Mouse (Mus musculus) forebrain, embryonic 12.5 days (tissue): ENCODE data around the gene Adam11. TPM values are rescaled to one million over a fixed set of nuclear protein-coding genes. Genes with fewer than 3 reads are reported as not detected.
A peak's percentile ranks its signal among the peaks of the same experiment; 100 is the strongest.
"Not testable (repeated sequence)": the region's sequence is repeated elsewhere in the genome, so short reads cannot be mapped to it uniquely, and the experiment has no call there.

Source experiments
- ATAC-seq: fragments of 200-750 bp; cut with Nextera tagmentation; 2 replicates; pipeline ENCODE4 v1.8.0; 2017; ENCODE audit warnings: moderate TSS enrichment; ENCODE audit not compliant: low FRiP score
- H3K27ac ChIP-seq: fragments of 300-500 bp; sonication (generic); 2 replicates; pipeline ENCODE4 v1.5.1; 2016; ENCODE audit warnings: mild to moderate bottlenecking
- H3K27me3 ChIP-seq: fragments of 300-500 bp; sonication (generic); 2 replicates; pipeline ENCODE4 v1.6.1; 2016; ENCODE audit warnings: mild to moderate bottlenecking
- H3K36me3 ChIP-seq: fragments of 300-500 bp; sonication (generic); replicated peaks from 2 replicates; pipeline ENCODE4 v1.6.1; 2016; ENCODE audit warnings: mild to moderate bottlenecking
- H3K4me1 ChIP-seq: fragments of 300-500 bp; sonication (generic); 2 replicates; pipeline ENCODE4 v1.6.1; 2016
- H3K4me2 ChIP-seq: fragments of 300-500 bp; sonication (generic); 2 replicates; pipeline ENCODE4 v1.6.1; 2016; ENCODE audit warnings: mild to moderate bottlenecking, moderate library complexity
- H3K4me3 ChIP-seq: fragments of 300-500 bp; sonication (generic); replicated peaks from 2 replicates; pipeline ENCODE4 v1.5.1; 2016; ENCODE audit warnings: mild to moderate bottlenecking
- H3K9ac ChIP-seq: fragments of 300-500 bp; sonication (generic); 2 replicates; pipeline ENCODE4 v1.6.1; 2016; ENCODE audit warnings: mild to moderate bottlenecking
- H3K9me3 ChIP-seq: fragments of 300-500 bp; sonication (generic); 2 replicates; pipeline ENCODE4 v1.6.1; 2016
- WGBS: fragments of 180-500 bp; shearing (Covaris S2); methylation state at CpG from one replicate; pipeline ENCODE4 v1.1.7; 2016; 5-methylcytosine and 5-hydroxymethylcytosine counted together
- polyA plus RNA-seq: library from polyadenylated mRNA; unstranded; fragments of >200 nt; fragmentation: Nextera tagmentation; extraction: Ambion mirVana; gene quantifications from 2 replicates; pipeline ENCODE4 v1.2.1, GENCODE M21; 2016

Adam11 gene
- polyA plus RNA-seq = 22.7 and 23.0 TPM in 2 replicates

DNA sequence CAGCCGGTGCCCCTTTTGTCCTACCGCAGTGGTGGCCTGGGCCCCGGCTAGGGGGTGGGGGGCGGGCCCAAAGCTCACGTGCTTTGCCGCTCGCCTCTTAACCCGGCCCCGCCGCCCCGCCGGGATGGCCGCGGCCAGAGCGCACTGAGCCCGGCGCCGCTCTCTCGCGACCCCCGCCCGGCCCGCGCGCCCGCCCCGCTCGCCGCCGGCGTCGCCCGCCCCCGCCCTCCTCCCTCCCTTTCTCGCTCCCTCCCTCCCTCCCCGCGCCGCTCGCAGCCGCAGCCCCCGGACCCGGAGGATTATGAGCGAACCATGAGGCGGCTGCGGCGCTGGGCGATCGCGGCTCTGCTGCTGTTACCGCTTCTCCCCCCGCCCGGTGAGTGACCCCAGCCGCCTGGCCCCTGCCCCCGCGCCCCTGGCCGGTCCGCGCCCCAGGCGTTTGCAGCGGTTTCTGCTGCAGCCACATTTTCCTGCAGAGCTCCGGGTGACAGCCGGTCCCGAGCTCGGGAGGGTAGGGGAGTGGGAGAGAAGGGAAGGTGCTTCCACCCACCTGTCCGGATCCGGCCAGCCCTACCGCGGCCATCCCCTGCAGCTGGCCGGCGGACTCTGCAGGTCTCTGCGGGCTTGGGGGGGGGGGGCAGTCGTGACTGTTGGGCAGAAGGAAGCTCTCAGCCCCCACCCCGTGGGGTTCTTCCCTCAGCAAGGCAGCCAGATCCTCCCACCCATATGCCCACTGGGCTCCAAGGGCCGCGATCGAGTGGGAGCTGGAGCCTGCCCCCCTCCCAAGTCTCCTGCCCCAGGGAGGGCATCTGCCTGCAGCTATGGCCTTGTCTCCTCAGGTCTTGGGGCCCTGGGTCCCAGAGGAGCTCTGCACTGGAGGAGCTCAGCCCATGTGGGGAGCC is at the start of gene Adam11:
Adam11 (plus strand) TSS at position 131 of the 902 bp plus-strand sequence.
- H3K27ac ChIP-seq = no peak within 1 kb of the TSS
- no peaks in the 10 kb centered on the region for H3K9me3 ChIP-seq
- H3K9ac ChIP-seq = peak within 1 kb of the TSS; percentile 70
- peak within 1 kb of the TSS; percentile 60 for H3K4me3 ChIP-seq
- peak; percentile 57 for ATAC-seq
- peak within 1 kb of the TSS; percentile 98 for H3K4me2 ChIP-seq
- no peaks in the 10 kb centered on the region for H3K36me3 ChIP-seq
- H3K4me1 ChIP-seq = peaks cover 26% of the 10 kb centered on the region
- H3K27me3 ChIP-seq = peaks cover 54% of the 10 kb centered on the region
- WGBS = under 1% methylated on average over 51 of the region's 76 CpGs

GRCm38 (mm10) chr11:102712411-102712810 is 48.8 kb upstream of the Adam11 start:
- no peaks in the 10 kb centered on the region for H3K36me3 ChIP-seq
- H3K9me3 ChIP-seq = no peaks in the 10 kb centered on the region
- H3K27me3 ChIP-seq = no peaks in the 10 kb centered on the region
- H3K4me1 ChIP-seq = no peaks in the 10 kb centered on the region
- H3K4me2 ChIP-seq = no peak overlapping the region
- no peak overlapping the region for H3K27ac ChIP-seq
- no peak overlapping the region for H3K4me3 ChIP-seq
- ATAC-seq = no peak
- no peak overlapping the region for H3K9ac ChIP-seq
- WGBS = 91% methylated on average over 4 of the region's 4 CpGs

- H3K9ac ChIP-seq, H3K4me3 ChIP-seq, H3K36me3 ChIP-seq, H3K27me3 ChIP-seq, H3K4me2 ChIP-seq, H3K27ac ChIP-seq, ATAC-seq, H3K4me1 ChIP-seq, H3K9me3 ChIP-seq: not testable (repeated sequence)
- 86% methylated on average over 2 of the region's 2 CpGs for WGBS
Observed at GRCm38 (mm10) chr11:102714578-102714977, 46.7 kb upstream of the Adam11 start.

DNA sequence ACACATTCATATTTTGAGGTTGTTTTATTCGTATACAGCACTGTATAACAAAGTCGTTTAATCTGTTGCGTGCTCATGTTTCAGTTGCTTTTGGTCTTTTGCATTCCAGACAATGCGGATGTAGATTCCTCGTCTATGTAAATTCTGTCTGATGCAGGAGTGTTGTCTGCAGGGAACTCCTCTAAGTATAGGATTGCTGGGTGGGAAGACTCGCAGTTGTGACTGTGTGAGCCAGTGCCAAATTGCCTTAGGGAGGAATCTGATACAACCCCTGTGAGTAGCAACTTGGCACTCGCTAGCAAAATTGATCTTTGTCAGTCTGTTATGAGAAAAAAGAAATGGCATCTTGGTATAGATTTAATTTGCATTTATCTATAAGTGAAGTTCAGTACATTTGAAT is 45.1 kb upstream of the Adam11 start:
- no peak overlapping the region for H3K9ac ChIP-seq
- H3K4me2 ChIP-seq = no peak overlapping the region
- H3K27me3 ChIP-seq = no peaks in the 10 kb centered on the region
- H3K4me1 ChIP-seq = no peaks in the 10 kb centered on the region
- H3K27ac ChIP-seq = no peak overlapping the region
- no peaks in the 10 kb centered on the region for H3K9me3 ChIP-seq
- no peak for ATAC-seq
- no peak overlapping the region for H3K4me3 ChIP-seq
- H3K36me3 ChIP-seq = no peaks in the 10 kb centered on the region
- 80% methylated on average over 7 of the region's 7 CpGs for WGBS

DNA sequence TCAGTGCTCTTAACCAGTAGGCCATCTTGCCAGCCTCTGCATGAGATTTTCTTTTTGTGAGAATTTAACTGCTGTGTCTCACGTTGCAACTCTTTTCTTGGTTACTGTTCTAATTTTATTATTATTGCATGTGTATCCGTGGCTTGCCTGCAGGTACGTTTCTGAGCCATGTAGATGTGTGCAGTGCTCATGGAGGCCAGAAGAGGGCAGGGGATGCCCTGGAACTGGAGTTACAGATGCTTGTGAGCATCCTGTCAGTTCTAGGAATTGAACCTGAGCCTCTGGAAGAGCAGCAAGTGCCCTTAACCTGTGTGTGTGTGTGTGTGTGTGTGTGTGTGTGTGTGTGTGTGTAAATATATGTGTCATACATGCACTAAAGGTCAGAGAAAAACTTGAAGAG is 35.7 kb upstream of the Adam11 start:
- Histone ChIP-seq H3K9ac (no peak overlapping the region), H3K9me3 (no peaks in the 10 kb centered on the region), H3K4me1 (no peaks in the 10 kb centered on the region), H3K4me2 (no peak overlapping the region), H3K4me3 (no peak overlapping the region), H3K27me3 (no peaks in the 10 kb centered on the region), H3K27ac (no peak overlapping the region), H3K36me3 (no peaks in the 10 kb centered on the region)
- no peak for ATAC-seq
- 38% methylated on average over 3 of the region's 3 CpGs for WGBS

DNA sequence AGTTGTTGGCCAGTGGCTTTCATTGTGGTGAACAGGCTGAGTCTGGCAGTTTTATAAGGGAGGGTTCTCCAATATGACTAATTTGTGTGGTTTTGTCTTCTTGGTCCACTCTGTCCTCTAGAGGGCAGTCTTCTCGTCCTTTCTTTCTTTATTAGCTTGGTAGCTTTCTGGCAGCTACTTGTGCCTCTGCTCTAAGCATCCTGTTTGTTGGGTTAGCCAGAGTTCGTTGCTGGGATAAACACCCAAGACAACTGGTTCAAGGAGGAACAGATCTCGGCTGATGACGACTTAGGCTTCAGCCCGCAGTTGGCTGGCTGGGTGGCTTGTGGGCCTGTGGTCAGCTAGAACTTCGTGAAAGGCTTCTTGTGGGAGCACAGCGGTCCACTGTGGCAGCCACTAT is 32.6 kb upstream of the Adam11 start:
- no peak for ATAC-seq
- H3K4me3 ChIP-seq = no peak overlapping the region
- H3K9me3 ChIP-seq = no peaks in the 10 kb centered on the region
- H3K27ac ChIP-seq = no peak overlapping the region
- 38% methylated on average over 7 of the region's 7 CpGs for WGBS
- no peaks in the 10 kb centered on the region for H3K36me3 ChIP-seq
- H3K27me3 ChIP-seq = no peaks in the 10 kb centered on the region
- no peak overlapping the region for H3K4me2 ChIP-seq
- H3K4me1 ChIP-seq = no peaks in the 10 kb centered on the region
- no peak overlapping the region for H3K9ac ChIP-seq

DNA sequence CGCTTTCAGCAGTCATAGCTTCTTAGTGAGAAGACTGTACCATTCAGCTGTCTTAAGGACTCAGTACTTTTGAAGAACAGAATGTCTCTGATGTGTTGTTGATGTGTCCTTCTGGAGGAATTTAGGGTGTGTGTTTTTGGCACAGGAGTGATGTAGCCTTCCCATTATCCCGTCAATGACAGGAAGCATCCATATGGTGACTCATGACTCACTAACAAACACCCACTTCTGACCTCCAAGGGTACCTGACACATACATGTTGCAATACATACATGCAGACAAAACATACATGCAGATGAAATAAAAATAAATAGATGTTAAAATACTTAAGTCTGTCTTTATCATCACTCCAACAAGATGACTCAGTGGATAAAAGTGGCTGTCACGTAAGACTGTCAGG is 31.4 kb upstream of the Adam11 start:
- Histone ChIP-seq H3K9ac (no peak overlapping the region), H3K4me3 (no peak overlapping the region), H3K36me3 (no peaks in the 10 kb centered on the region), H3K4me2 (no peak overlapping the region), H3K4me1 (no peaks in the 10 kb centered on the region), H3K27me3 (no peaks in the 10 kb centered on the region), H3K9me3 (no peaks in the 10 kb centered on the region), H3K27ac (no peak overlapping the region)
- 88% methylated on average over 3 of the region's 3 CpGs for WGBS
- ATAC-seq = no peak

DNA sequence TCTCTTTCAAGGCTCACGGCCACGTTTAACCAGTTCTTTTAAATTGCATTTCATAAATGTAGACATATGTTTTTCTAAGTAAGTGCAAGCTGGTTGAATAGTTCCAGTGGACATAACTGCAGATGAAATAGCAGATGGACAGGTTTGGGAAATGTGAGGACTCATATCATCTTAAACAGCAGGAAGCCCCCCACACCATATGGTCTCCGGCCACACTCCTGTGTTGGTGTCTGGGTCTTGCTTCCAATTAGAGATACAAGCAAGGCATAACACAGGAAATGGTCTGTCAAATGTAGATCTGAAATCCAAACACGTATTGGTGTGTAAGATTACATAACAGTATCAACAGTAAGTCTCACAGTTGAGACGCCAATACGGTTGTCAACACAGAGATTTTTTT is 29.9 kb upstream of the Adam11 start:
- ATAC-seq = no peak
- Histone ChIP-seq H3K27ac (no peak overlapping the region), H3K9me3 (no peaks in the 10 kb centered on the region), H3K4me1 (no peaks in the 10 kb centered on the region), H3K27me3 (no peaks in the 10 kb centered on the region), H3K4me3 (no peak overlapping the region), H3K9ac (no peak overlapping the region), H3K36me3 (no peaks in the 10 kb centered on the region), H3K4me2 (no peak overlapping the region)
- WGBS = 91% methylated on average over 6 of the region's 6 CpGs

GRCm38 (mm10) chr11:102733146-102733545 is 28.1 kb upstream of the Adam11 start:
- no peak overlapping the region for H3K27ac ChIP-seq
- 81% methylated on average over 5 of the region's 5 CpGs for WGBS
- no peak for ATAC-seq

DNA sequence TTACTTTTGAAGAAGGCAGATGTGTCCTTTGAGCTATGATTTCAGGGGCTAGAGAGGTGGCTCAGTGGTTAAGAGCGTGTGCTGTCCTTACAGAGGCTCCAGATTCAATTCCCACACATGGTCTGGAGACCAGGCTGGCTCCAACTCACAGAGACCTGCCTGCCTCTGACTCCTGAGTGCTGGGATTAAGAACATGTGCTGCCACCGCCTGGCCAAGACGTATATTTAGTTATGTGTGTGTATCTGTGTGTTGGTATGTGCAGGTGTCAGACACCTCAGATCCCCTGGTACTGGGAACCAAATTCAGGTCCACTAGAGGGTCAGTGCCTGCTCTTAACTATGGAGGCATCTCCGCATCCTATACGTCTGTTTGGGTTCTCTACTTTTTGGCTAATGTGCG is 26.3 kb upstream of the Adam11 start:
- WGBS = 92% methylated on average over 6 of the region's 6 CpGs
- Histone ChIP-seq H3K36me3 (no peaks in the 10 kb centered on the region), H3K4me3 (no peak overlapping the region), H3K4me2 (no peak overlapping the region), H3K27ac (no peak overlapping the region), H3K27me3 (peaks cover 16% of the 10 kb centered on the region), H3K4me1 (peaks cover 6% of the 10 kb centered on the region), H3K9ac (no peak overlapping the region), H3K9me3 (no peaks in the 10 kb centered on the region)
- no peak for ATAC-seq

More at GRCm38 (mm10) chr11:102733146-102733545, 28.1 kb upstream of the Adam11 start:
- no peaks in the 10 kb centered on the region for H3K36me3 ChIP-seq
- H3K4me3 ChIP-seq = no peak overlapping the region
- H3K27me3 ChIP-seq = peaks cover 7% of the 10 kb centered on the region; the same call in 1 of the 2 replicates
- no peak overlapping the region for H3K9ac ChIP-seq
- H3K4me2 ChIP-seq = no peak overlapping the region
- H3K9me3 ChIP-seq = no peaks in the 10 kb centered on the region
- H3K4me1 ChIP-seq = no peaks in the 10 kb centered on the region

DNA sequence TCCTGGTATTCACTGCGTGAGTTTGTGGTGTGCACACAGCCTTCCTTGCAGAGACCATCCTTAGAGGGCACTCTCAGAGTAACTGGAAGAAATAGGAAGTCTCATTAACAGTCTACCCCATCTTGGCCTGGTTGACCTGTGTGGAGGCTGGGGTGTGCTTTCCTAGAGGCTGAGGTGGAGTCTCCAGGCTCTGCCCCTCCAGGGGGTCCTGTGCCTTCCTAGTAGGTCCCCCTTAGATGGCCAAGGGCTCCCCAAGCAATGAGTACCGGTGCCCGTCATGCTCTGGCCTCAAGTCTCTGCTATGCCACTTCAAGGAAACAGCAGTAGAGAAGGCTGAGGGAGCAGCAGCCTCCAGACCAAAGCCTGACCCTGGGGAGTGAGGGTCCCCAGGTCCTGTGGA is 23.2 kb upstream of the Adam11 start:
- no peak overlapping the region for H3K27ac ChIP-seq
- ATAC-seq = no peak
- H3K27me3 ChIP-seq = peaks cover 29% of the 10 kb centered on the region
- no peak overlapping the region for H3K4me3 ChIP-seq
- 79% methylated on average over 3 of the region's 3 CpGs for WGBS
- H3K36me3 ChIP-seq = no peaks in the 10 kb centered on the region
- peaks cover 18% of the 10 kb centered on the region for H3K4me1 ChIP-seq
- no peak overlapping the region for H3K4me2 ChIP-seq
- H3K9me3 ChIP-seq = no peaks in the 10 kb centered on the region
- H3K9ac ChIP-seq = no peak overlapping the region

DNA sequence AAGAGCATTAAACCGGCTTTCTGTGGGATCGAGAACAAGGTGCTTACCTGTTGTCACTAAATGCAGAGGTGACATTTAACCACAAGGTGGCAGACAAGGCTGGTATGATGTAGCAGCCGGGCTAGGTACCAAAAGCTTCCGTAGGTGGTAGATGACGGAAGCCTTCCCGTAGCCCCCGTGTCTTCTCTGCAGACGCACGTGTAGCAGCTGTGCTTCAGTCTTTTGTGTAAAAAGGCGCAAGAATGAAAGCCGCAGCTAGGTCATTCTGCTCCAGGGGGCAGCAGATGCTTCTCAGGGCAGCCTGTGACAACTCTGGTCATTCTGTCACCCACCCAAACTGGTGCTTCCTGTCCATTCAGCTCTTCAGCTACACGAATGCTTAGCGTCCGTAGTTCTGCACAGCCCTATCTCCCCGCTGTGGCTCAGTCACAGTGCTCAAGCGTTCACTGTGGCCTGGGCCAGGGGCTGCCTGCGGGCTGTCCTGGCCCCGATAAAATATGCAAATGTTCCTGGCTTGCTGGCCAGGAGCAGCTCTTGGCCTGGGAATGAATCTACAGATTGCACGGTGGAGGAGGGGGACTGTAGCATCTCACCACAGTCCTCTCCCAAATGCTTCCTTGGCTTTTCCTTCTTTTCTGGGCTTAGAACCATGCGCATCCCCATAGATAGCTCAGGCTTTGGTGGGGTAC is 21.8 kb upstream of the Adam11 start:
- no peaks in the 10 kb centered on the region for H3K9me3 ChIP-seq
- H3K4me1 ChIP-seq = peaks cover 18% of the 10 kb centered on the region
- no peaks in the 10 kb centered on the region for H3K36me3 ChIP-seq
- peaks cover 29% of the 10 kb centered on the region for H3K27me3 ChIP-seq
- WGBS = 3% methylated on average over 20 of the region's 20 CpGs
- H3K4me3 ChIP-seq = peak overlapping the region; percentile 28
- 0 out of 2 replicates have a peak overlapping the region, but pooled peaks have one; percentile 42 for H3K27ac ChIP-seq
- peak overlapping the region; percentile 63 for H3K4me2 ChIP-seq
- H3K9ac ChIP-seq = peak overlapping the region; percentile 44; the same call in 1 of the 2 replicates
- peak; percentile 78 for ATAC-seq
